Mouse (Mus musculus) neutrophil, adult 5-6 weeks (primary cell): ENCODE measurements around the gene Kmt5c. TPM values are rescaled to one million over a fixed set of nuclear protein-coding genes. Genes with fewer than 3 reads are reported as not detected.

Experiments
- ATAC-seq: fragments of 151-379, 151-347 bp; 2 replicates; pipeline ENCODE4 v1.8.0; 2017; ENCODE audit warnings: mild to moderate bottlenecking, moderate TSS enrichment; ENCODE audit not compliant: insufficient number of reproducible peaks, poor library complexity, low FRiP score, severe bottlenecking; ENCODE audit errors: extremely low read depth
- total RNA-seq: library from RNA; stranded (forward); fragments of 200-1000 nt; gene quantifications from 2 replicates; pipeline ENCODE4 v1.2.3, GENCODE M21; 2017

Gene Kmt5c
- total RNA-seq, 1 experiment from 2014 or later, result 85.7 TPM

DNA sequence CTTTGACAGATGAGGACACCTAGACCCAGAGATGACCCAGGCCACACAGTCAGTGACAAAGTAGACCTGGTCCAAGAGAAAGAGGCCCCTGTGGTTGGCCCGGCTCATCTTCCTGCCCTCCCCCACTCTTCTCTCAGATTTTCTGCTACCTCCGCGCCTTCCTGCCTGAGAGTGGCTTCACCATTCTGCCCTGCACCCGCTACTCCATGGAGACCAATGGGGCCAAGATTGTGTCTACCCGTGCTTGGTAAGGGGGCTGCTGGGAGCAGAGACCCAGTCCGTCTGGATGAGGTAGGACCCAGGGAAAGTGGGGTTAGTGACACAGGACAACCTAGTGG, 2.5 kb downstream of the Kmt5c start:
- no peak for ATAC-seq

DNA sequence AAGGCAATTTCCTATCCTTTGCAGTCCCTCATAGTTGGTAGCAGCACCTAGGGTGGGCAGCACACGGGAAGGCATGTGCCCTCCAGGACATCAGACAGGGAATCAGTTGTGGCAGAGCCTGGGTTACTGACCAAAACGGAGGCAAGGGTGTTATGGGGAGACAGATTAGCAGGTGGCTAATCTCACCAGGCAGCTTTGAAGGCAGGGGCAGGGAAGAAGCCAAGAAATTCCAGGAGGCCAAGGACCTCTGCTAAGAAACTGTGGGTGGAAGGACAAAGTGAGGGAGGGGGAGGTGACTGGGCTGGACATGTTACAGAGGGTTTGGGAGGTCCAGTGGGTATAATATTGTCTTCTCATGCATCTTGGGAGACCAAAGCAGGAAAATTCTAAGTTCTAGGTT, 3.4 kb downstream of the Kmt5c start:
- no peak for ATAC-seq

DNA sequence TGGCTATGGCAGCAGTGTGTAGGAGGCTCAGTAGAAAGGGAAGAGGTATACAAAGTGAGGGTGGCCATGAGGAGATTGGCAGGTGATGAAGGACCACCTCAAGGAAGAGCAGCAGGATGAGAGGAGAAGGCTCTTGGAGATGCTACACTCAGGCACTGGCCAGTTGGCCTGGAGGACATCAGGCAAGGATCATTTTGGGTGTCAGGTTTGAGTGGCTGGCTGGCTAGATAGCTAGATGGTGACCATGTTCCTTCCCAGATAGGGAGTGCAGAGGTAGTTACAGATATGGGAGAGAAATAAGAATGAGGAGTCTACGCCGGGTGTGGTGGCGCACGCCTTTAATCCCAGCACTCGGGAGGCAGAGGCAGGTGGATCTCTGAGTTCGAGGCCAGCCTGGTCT, 5.0 kb downstream of the Kmt5c start:
- no peak for ATAC-seq

DNA sequence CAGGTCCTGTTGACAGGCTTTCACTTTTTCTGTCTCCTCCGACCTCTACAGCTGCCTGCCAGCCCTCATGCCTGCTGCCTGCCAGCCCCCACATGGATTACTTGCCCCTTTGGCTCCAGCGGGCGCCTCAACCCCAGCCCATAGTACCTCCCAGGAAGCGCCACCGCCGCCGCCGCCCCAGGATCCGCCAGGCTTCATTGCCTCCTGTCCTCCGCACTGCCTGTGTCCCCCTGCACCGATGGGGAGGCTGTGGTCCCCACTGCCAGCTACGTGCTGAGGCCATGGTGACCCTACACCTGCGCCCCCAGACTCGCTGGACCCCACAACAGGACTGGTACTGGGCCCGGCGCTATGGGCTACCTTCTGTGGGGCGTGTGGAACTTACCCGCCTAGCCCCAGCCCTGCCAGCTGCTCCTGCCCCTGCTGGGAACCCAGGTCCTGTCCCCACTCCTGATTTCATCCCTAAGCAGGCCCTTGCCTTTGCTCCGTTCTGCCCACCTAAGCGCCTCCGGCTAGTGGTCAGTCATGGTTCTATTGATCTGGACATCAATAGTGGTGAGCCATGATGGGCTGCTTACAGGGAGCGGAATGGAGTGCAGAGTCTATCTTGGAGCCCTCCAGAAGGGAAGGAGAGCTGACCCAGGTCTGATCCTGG, 6.5 kb downstream of the Kmt5c start:
- ATAC-seq, result no peak

DNA sequence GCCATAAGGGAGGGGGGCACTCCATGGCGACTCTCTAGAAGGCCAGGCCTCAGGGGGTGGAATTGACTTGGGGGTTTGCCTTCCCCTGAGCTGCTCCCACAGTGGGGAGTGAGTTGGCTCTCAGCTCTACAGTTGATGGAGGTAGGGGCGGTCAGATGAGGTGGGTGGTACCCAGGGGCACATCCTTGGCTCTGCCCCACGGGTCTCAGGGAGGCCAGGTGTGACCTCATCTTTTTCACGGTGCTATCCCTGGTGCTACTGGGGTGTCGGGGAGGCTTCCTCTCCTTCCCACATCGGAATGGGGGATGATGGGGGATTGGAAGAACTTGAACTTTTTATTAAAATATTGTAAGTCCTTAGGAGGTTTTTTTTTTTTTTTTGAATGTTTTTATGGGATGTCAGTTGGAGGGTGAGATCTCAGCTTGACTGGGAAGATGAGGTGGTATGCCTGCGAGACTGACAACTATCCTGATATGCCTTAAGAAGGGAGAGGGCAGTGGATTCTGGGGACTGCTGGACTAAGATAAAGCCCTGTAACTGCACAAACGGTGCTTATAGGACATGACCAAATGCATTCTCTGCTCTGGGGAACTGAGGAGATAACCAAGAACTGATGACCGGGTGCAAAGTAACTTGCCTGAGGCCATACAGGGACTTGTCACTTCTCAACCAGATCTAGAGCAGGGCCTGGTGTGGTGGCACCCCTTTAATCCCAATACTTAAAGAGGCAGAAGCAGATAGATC, 7.4 kb downstream of the Kmt5c start:
- no peak for ATAC-seq

DNA sequence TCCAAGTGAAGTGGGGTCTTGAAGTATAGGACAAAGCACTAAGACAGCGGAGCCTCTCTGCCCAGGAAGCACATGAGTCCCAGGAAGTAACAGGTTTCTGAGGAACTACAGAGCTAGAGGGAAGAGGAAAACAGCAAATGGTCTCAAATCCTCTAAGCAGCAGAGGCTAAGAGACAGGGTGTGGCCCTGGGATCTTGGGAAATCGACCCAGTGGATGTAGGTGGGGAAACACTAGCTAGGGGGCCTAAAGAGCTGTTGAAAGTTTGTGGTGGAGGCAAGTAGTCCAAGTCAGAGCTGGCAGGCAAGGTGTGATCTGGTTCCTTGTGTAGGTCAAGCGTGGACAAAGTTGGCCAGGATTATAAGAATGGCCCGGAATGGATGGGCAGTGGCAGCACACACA, 8.4 kb downstream of the Kmt5c start:
- no peak for ATAC-seq

DNA sequence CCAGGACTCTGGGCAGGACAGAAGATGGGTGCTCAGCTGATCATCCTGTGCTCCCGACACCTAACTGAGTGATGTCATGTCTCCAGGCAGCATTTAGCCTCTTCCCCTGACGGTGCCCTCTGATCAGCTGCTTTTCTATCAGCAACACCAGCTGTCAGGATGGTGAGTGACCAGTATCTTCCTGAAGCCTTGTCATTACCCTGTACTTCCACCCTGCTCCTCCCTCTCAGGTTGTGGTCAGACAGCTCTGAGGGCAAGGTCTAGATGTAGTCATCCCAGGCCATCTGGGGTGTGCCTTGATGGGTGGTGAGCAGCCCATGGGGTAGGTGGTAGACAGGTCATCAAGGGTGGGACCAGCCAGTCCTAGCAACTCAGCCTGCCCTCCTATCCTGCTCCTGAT, 9.3 kb downstream of the Kmt5c start:
- ATAC-seq, result no peak

DNA sequence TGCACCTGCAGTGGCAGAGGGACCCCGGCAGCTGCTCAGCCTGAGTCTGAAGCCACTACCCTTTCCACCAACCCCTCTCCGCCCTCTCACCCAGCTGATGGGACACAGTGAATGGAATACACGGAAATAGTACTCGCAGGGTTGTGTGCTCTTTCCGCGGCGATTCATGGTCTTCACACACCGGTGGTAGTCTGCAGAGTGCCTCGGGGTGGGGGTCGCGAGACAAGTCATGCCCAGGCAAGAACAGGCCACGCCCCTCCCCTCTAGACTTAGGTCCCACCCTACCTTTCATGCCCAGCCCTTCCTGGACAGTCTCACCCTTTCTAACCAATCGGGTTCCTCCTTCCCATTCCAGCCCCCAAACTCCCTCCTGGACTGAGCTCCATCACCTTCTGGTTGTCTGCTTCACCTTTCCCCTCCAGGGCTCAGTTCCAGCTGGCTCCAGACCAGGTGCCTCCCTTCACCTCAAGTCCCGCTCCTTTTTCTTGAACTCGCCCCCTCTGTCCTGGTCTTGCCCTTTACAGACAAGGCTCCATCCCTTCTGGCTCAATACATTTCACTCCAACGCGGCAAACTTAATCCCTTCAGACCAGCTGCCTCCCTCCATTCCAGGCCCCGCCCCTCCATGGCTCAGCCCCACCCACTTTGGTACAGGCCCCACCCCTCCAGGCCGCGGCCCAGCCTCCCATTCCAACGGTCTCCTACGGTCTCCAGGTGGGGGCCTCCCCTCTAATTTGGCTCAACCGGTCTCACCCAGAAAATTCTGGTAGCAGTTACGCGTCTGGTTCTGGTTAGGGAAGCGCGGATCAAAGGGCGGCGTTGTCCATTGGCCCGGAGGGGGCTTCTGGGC, 12.3 kb downstream of the Kmt5c start:
- no peak for ATAC-seq

DNA sequence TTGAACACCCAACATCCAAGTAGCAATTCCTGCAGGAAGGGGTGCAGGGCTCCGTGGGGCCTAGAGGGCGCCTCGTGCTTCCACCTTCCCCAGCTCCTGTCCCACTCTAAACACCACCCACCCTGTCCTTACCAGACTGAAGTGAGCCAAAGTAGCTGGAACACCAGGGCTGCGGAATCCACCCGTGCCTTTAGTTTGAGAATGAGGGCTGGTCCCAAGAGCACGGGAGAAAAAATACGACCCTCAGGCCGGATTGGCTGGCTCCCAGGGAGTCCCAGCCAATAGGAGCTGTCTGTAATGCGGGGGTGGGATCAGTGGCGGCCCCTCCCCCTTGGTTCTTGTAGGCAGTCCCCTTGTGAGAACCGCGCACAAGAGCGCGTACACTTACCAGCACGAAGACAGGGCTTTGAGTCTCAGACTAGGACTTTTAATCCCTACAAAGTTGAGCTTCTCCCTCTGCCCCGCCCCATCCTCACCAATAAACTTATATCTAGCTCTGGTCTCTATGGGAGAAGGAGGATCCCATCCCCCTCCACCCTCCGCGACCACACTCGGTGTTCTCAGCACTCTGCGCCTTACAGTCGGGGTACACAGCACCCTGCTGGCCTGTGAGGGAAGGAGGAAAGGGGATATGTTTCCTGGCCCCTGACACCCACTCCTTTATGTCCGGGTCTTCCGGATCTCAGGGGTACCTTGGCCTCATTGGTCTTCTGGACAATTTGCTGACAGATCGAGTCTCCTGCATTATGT, 13.1 kb downstream of the Kmt5c start, which contains the start of gene Cox6b2:
Gene Cox6b2 (minus strand): TSS at position 274 of the 750 bp plus-strand sequence.
- peak; percentile 47; the same call in 1 of the 2 replicates for ATAC-seq

DNA sequence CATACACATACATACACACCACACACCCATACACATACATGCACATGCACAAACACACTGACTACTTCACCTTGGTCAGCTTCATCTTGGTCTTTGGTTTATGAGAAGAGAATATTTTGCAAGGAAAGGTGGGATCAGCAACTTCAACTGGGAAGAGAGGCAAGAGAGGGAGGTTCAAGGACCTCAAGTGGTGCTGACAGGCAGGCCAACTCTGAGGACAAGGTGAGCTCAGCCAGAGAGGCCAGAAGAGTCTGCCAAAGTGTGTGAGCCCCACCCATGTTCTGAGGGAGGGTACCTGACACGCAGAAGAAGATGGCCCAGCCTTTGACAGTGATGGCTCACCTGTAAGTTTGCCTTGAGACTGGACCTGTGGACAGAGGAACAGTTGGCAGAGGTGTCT, 19.8 kb downstream of the Kmt5c start:
- ATAC-seq, result no peak

DNA sequence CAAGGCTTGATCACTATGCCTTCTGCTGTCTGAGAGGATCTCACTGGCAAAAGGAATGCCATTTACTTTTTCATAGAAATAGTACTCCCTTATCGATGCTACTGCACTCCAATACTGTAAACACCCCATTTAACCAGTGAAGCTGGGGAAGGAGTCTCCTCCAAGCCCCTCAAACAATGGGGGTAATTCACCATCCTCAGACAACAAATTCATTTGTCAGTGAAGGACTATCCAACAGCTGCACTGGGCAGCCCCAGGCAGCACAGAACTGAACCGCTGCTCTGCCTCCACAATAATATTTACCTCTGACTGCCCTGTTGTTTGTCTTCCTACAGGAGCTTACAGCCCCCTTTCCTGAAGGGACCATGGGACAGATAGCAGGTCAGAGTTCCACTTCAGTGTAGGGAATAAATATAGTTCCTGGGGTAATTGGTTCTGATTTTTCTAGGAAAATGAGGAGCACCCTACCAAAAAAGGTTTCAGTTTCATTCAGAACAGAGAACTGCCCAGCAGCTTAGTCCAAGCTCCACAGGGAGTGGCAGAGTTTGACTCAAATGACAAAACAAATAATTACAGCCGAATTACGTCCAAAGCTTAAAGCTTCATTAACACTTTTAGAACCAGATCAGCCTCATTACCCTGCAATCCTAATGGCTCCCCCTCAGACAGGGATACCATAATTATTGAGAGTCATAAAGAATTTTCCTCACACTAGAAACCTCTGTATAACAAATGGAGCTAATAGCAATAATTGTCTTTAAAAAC, 25.2 kb downstream of the Kmt5c start:
- no peak for ATAC-seq

DNA sequence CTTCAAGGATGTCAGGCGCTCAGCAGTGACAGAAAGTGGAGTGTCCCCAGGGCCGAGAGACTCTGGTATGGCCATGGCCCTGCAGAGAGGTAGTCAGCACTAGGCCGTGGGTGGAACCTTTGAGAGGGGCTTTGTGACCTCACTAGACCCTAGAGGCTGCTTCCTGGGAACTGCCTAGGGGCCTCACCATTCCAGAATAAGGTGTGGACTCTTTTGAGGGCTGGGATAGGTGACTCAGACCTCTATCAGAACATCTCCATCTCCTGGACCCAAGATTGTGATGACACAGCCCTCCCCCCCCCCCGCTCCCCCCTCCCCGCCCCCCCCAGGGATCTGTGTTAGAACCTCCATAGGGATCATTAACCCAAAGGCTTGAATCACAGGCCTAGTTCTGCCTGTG, 31.3 kb downstream of the Kmt5c start, which contains the start of gene Fam71e2:
Gene Fam71e2 (minus strand): TSS at position 101 of the 400 bp plus-strand sequence.
- no peak for ATAC-seq

DNA sequence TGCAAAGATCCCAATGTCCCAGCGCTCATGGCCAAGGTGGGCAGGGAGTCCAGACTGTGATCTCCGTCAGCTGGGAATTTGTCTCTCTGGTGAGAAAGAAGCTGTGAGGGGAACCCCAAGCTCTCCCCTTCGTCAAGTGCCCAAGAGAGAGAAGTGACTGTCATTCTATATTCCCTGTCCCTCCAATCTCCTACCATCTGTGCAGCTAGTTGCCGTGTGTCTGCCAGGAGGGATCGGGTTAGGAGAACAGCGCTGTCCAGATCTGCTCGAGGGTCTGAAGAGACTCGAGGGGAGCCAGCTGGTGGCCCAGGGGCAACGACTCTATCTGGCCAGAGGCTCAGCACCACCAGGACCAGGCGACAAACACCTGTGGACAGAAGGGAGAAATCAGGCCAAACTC, 36.2 kb downstream of the Kmt5c start:
- ATAC-seq, result no peak

DNA sequence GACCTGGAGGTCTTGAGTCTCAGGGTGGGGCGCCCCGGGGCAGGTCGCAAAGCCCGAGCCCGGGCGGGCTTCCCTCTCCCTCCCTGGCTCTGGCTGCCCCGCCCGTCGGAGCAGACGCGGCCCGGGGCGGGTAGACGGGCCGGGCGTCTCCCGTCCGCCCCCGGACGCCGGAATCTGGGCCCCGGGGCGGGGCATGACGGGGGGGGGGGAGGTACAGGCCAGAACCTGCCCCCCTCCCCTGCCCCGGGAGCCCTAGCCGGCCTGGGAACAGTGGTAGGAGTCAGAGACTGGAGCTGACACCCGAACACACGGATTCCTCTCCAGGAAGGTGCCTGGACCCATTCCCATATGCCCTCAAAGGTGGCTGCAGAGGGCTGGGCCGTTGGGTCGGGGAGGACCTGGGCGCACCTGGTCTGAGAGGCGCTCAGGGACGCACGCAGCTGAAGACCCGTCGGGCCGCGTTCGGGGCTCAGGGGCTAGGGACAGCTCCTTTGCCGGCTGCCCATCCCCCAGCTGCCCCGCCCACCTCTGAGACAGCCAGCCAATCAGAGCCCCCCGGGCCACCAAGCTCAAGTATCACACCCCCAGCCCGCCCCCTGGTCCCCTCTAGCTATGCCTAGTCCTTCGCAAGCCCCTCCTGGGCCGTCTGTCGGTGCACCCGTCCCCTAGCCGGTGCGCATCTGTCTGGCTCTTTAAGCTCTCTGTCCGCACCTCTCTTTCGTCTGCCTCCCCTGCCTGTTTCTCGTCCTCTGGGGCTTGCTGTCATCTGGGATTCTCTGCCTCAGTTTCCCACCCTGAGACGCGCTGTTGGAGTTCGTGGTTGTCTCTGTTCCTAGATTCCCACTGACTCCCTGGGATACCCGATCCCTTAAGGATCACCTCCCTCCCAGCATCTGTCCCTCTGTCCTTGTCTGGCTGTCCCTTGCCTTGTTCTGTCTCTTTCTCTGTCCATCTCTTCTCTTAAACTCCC, 37.2 kb downstream of the Kmt5c start:
- ATAC-seq, result no peak

DNA sequence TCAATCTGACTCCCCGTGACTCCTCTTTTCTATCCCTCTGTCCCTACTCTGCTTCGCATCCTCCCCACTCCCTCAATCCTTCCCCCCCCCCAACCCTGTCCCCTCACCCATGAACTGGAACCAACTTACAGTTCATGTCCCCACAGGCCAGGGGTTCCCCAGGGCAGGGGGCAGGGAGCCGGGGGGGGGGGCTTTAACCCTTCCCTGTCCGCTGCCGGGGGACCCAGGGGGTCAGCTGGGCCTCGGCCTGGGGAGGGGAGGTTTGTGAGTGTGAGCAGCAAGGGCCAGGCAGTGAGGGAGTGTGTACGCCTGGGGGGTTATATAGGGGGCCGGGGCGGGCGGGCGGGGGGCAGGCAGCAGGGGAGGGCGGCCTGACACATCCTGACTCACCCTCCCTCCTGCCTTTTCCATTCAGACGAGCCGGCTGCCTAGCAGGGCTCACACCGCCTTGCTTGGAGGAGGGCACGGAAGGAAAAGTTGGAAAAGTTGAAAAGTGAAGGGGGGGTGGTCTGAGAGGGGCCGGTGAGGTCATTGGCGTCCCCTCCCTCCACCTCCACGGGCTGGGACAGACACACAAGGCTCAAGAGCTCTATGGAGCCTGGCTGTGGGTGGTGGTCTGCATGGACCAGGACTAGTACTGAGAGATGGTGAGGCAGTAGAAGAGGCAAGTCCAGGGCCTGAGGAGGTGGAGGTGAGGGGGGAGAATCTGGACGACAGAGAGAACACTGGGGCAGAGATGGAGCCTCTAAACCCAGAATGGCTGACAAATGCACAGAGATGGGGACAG, 38.1 kb downstream of the Kmt5c start:
- ATAC-seq, result no peak

DNA sequence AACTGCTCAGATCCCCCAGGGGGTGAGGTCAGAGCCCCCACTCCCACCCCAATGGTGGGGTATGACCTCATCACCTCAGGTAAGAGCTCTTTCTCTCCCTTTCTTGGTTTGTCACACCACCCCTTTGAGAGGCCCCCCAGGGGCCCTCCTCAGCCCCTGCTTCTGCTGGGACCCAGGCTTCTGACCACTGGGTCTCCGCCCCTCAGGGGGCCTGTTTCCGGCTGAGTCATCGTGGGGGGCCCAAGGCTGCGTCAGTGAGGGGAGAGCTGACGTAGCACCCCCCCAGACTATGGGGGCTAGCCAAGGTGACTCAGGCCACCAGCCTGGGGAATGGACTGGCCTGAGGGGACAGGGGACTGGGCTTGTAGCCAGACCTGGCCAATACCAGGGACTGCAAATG, 40.0 kb downstream of the Kmt5c start:
- no peak for ATAC-seq

DNA sequence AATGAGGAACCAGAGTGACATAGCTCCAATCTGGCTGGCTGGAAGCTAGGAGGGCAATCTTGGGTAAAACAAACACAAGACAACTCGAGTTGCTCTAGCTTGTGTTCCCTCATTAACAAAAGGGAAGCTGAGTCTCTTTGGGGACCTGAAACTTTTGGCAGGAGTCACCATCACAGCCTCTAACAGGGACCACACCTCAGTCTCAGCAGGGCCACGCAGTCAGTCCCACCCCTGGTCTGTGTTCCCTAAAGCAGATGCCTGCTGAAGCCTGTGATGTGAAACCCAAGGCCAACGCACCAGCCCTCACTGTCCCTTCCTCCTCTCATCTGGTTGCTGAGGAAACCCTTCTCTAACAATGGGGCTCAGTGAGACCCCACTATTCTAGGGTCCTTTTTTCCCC, 42.2 kb downstream of the Kmt5c start:
- no peak for ATAC-seq
